Mouse (Mus musculus) CH12.LX (cell line): ENCODE data around the gene Prr12. TPM values are rescaled to one million over a fixed set of nuclear protein-coding genes. Genes with fewer than 3 reads are reported as not detected.

Experiments
- DNase-seq: peaks from one replicate; pipeline ENCODE4 v3.0.0-alpha.2; 2013; ENCODE audit errors: extremely low read depth
- H3K27ac ChIP-seq: 2 replicates; pipeline ENCODE4 v1.5.1; 2012; ENCODE audit warnings: low read depth, mild to moderate bottlenecking, control low read depth, moderate library complexity; ENCODE audit not compliant: insufficient read depth
- H3K27me3 ChIP-seq: replicated peaks from 2 replicates; pipeline ENCODE3; 2012; ENCODE audit warnings: inconsistent platforms
- H3K36me3 ChIP-seq, 2 experiments: replicated peaks in 1 of 2; 2 replicates each; pipeline versions ENCODE3 to v1.6.1; 2012; ENCODE audit warnings: inconsistent platforms in 1 of 2, low read length in 1 of 2, mild to moderate bottlenecking in 1 of 2, mixed read lengths in 1 of 2, moderate library complexity in 1 of 2; ENCODE audit not compliant: control insufficient read depth in 1 of 2, insufficient read depth in 1 of 2
- H3K4me1 ChIP-seq, 2 experiments: 2 replicates each; pipeline ENCODE4 v1.6.1; 2012; ENCODE audit warnings: inconsistent platforms in 1 of 2, moderate library complexity in 1 of 2; ENCODE audit not compliant: insufficient read depth in 2 of 2, control insufficient read depth in 1 of 2
- H3K4me2 ChIP-seq: 2 replicates; pipeline ENCODE4 v1.6.1; 2012; ENCODE audit warnings: low read depth, mild to moderate bottlenecking, control low read depth; ENCODE audit not compliant: poor library complexity, insufficient read depth, severe bottlenecking
- H3K4me3 ChIP-seq, 3 experiments: fragments of 150-350 bp in 1 of 3; sonication (generic) in 1 of 3; replicated peaks in 1 of 3; 2 replicates each; pipeline versions ENCODE3 to v1.5.1; 2011 to 2012; ENCODE audit warnings: low read depth in 2 of 3, low read length in 2 of 3, mild to moderate bottlenecking in 2 of 3, moderate library complexity in 2 of 3, control low read depth in 1 of 3, improper control_type of control experiment in 1 of 3, inconsistent platforms in 1 of 3, mixed read lengths in 1 of 3; ENCODE audit not compliant: poor library complexity in 1 of 3
- H3K79me2 ChIP-seq: replicated peaks from 2 replicates; pipeline ENCODE4 v1.6.1; 2012; ENCODE audit warnings: mild to moderate bottlenecking, moderate library complexity; ENCODE audit not compliant: control insufficient read depth, poor library complexity, insufficient read depth, severe bottlenecking; ENCODE audit errors: extremely low read depth
- H3K9ac ChIP-seq: 2 replicates; pipeline ENCODE4 v1.6.1; 2012; ENCODE audit warnings: low read depth, mild to moderate bottlenecking, control low read depth, moderate library complexity; ENCODE audit not compliant: insufficient read depth
- H3K9me3 ChIP-seq: replicated peaks from 2 replicates; pipeline ENCODE3; 2012; ENCODE audit warnings: low read length, inconsistent platforms, mixed read lengths
- BHLHE40 ChIP-seq: IDR thresholded peaks from 2 replicates; pipeline ENCODE4 v1.6.1; 2011; ENCODE audit warnings: mild to moderate bottlenecking, low read depth, low read length, improper control_type of control experiment
- CHD2 ChIP-seq: IDR thresholded peaks from 2 replicates; pipeline ENCODE4 v1.6.1; 2011; ENCODE audit warnings: low read length, improper control_type of control experiment
- CTCF ChIP-seq, 2 experiments: IDR thresholded peaks in 1 of 2; conservative IDR thresholded peaks in 1 of 2; 2 replicates each; pipeline ENCODE4 v1.5.1; 2011 to 2012; ENCODE audit warnings: low read depth in 2 of 2, low read length in 2 of 2, improper control_type of control experiment in 1 of 2, inconsistent platforms in 1 of 2, mild to moderate bottlenecking in 1 of 2, moderate library complexity in 1 of 2
- ELF1 ChIP-seq: IDR thresholded peaks from 2 replicates; pipeline ENCODE4 v1.6.1; 2014; ENCODE audit warnings: low read depth, mild to moderate bottlenecking, inconsistent platforms, low read length, improper control_type of control experiment
- ETS1 ChIP-seq: conservative IDR thresholded peaks from 2 replicates; pipeline ENCODE4 v1.6.1; 2012; ENCODE audit warnings: low read depth, mild to moderate bottlenecking, inconsistent platforms, low read length, improper control_type of control experiment, moderate library complexity
- GABPA ChIP-seq: IDR thresholded peaks from 2 replicates; pipeline ENCODE4 v1.6.1; 2012; ENCODE audit warnings: low read depth, low read length, improper control_type of control experiment, inconsistent platforms; ENCODE audit not compliant: insufficient replicate concordance
- JUN ChIP-seq: IDR thresholded peaks from 2 replicates; pipeline ENCODE4 v1.6.1; 2011; ENCODE audit warnings: low read depth, mild to moderate bottlenecking, low read length, improper control_type of control experiment, moderate library complexity; ENCODE audit not compliant: insufficient read depth
- JUND ChIP-seq: conservative IDR thresholded peaks from 2 replicates; pipeline ENCODE4 v1.6.1; 2011; ENCODE audit warnings: low read depth, low read length, improper control_type of control experiment
- KAT2A ChIP-seq: IDR thresholded peaks from 2 replicates; pipeline ENCODE4 v1.6.1; 2012; ENCODE audit warnings: low read length, improper control_type of control experiment, inconsistent platforms; ENCODE audit not compliant: insufficient replicate concordance
- MAFK ChIP-seq: IDR thresholded peaks from 2 replicates; pipeline ENCODE4 v1.6.1; 2011; ENCODE audit warnings: low read length, improper control_type of control experiment; ENCODE audit not compliant: insufficient replicate concordance
- MAX ChIP-seq: IDR thresholded peaks from 2 replicates; pipeline ENCODE4 v1.6.1; 2011; ENCODE audit warnings: low read length, improper control_type of control experiment
- MEF2A ChIP-seq: IDR thresholded peaks from 2 replicates; pipeline ENCODE4 v1.6.1; 2014; ENCODE audit warnings: low read depth, mild to moderate bottlenecking, inconsistent platforms, low read length, improper control_type of control experiment, borderline replicate concordance
- MXI1 ChIP-seq: IDR thresholded peaks from 2 replicates; pipeline ENCODE4 v1.6.1; 2011; ENCODE audit warnings: mild to moderate bottlenecking, low read depth, low read length, improper control_type of control experiment
- MYC ChIP-seq: IDR thresholded peaks from 2 replicates; pipeline ENCODE4 v1.6.1; 2011; ENCODE audit warnings: low read depth, mild to moderate bottlenecking, improper control_type of control experiment, low read length
- NELFE ChIP-seq: IDR thresholded peaks from 2 replicates; pipeline ENCODE4 v1.6.1; 2011; ENCODE audit warnings: low read depth, low read length, improper control_type of control experiment
- PAX5 ChIP-seq: IDR thresholded peaks from 2 replicates; pipeline ENCODE4 v1.6.1; 2012; ENCODE audit warnings: low read length, inconsistent platforms, mixed read lengths
- POLR2A ChIP-seq: IDR thresholded peaks from 2 replicates; pipeline ENCODE4 v1.6.1; 2011; ENCODE audit warnings: low read depth, mild to moderate bottlenecking, improper control_type of control experiment, low read length
- POLR2AphosphoS2 ChIP-seq: IDR thresholded peaks from 2 replicates; pipeline ENCODE4 v1.6.1; 2011; ENCODE audit warnings: low read depth, low read length, improper control_type of control experiment
- RAD21 ChIP-seq: IDR thresholded peaks from 2 replicates; pipeline ENCODE4 v1.6.1; 2011; ENCODE audit warnings: low read depth, mild to moderate bottlenecking, low read length, improper control_type of control experiment, moderate library complexity
- RCOR1 ChIP-seq: conservative IDR thresholded peaks from 2 replicates; pipeline ENCODE4 v1.6.1; 2012; ENCODE audit warnings: low read depth, mild to moderate bottlenecking, inconsistent platforms, low read length, improper control_type of control experiment
- SMC3 ChIP-seq: IDR thresholded peaks from 2 replicates; pipeline ENCODE4 v1.6.1; 2011; ENCODE audit warnings: low read depth, low read length, improper control_type of control experiment
- TCF12 ChIP-seq: IDR thresholded peaks from 2 replicates; pipeline ENCODE4 v1.6.1; 2014; ENCODE audit warnings: low read depth, mild to moderate bottlenecking, inconsistent platforms, low read length, improper control_type of control experiment
- UBTF ChIP-seq: IDR thresholded peaks from 2 replicates; pipeline ENCODE4 v1.6.1; 2012; ENCODE audit warnings: low read depth, mild to moderate bottlenecking, inconsistent platforms, low read length, improper control_type of control experiment, moderate library complexity
- USF1 ChIP-seq: IDR thresholded peaks from 2 replicates; pipeline ENCODE4 v1.6.1; 2014; ENCODE audit warnings: low read depth, mild to moderate bottlenecking, inconsistent platforms, low read length, improper control_type of control experiment
- USF2 ChIP-seq: conservative IDR thresholded peaks from 2 replicates; pipeline ENCODE4 v1.6.1; 2011; ENCODE audit warnings: low read depth, low read length, improper control_type of control experiment
- ZC3H11A ChIP-seq: IDR thresholded peaks from 2 replicates; pipeline ENCODE4 v1.6.1; 2012; ENCODE audit warnings: low read depth, mild to moderate bottlenecking, inconsistent platforms, low read length, improper control_type of control experiment
- ZKSCAN1 ChIP-seq: IDR thresholded peaks from 2 replicates; pipeline ENCODE4 v1.6.1; 2012; ENCODE audit warnings: low read depth, inconsistent platforms, low read length, improper control_type of control experiment, borderline replicate concordance
- ZMIZ1 ChIP-seq: IDR thresholded peaks from 2 replicates; pipeline ENCODE4 v1.6.1; 2012; ENCODE audit warnings: low read depth, mild to moderate bottlenecking, inconsistent platforms, low read length, improper control_type of control experiment
- ZNF384 ChIP-seq: IDR thresholded peaks from 2 replicates; pipeline ENCODE4 v1.6.1; 2012; ENCODE audit warnings: low read depth, low read length, improper control_type of control experiment, inconsistent platforms
- dilution Hi-C: fragments of 300-500 bp; cut with MboI; formaldehyde crosslinking; loops from 2 replicates; pipeline ENCODE4 v1.14.3; 2020; ENCODE audit warnings: low sequenced_read_pairs; ENCODE audit not compliant: extremely low pct_unique_long_range_greater_than_20kb, extremely low pct_ligation_motif_present
- in situ Hi-C: fragments of 300-500 bp; cut with MboI; formaldehyde crosslinking; loops from 3 replicates; pipeline ENCODE4 v1.14.3; 2019; ENCODE audit warnings: low sequenced_read_pairs, low pct_ligation_motif_present, low pct_unique_long_range_greater_than_20kb, mixed read lengths
- polyA plus RNA-seq: library from polyadenylated mRNA; unstranded; fragments of >175 nt; gene quantifications from 2 replicates; pipeline ENCODE4 v1.2.1, GENCODE M21; 2012; ENCODE audit warnings: low read depth; ENCODE audit not compliant: insufficient read length
- total RNA-seq, 2 experiments: library from RNA; depleted of rRNA; stranded (reverse); fragments of 300-350 nt in 1 of 2; fragments of >200 nt in 1 of 2; gene quantifications; 2 replicates each; pipeline ENCODE4 v1.2.3; 2012 to 2014

Gene Prr12
- total and polyA plus RNA-seq, 3 experiments = 1.2 to 20.5 (median 6.5) TPM

DNA sequence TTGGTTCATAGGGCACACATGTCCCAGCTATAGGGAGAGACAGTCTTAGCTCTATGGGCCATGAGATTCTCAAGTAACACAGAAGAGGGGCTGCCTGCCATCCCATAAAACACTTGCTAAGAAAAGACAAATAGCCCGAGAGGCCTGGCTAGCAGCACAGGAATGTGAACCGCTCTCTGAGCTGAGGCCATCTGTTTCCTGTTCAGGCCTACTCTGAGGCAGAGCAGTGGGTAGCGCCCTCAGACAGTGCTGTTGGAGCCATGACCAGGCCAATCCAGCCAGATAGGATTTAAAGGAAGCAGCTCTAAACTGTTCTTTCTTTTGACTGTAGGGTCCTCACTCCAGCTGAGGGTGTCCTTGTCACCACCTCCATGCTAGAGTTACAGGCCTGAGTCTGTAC, 48.1 kb downstream of the Prr12 start:
- Histone ChIP-seq H3K36me3 (peaks cover 91 to 96% of the 10 kb centered on the region in 2 experiments), H3K4me3 (no peak overlapping the region), H3K27ac (no peak overlapping the region), H3K9ac (no peak overlapping the region), H3K27me3 (no peaks in the 10 kb centered on the region), H3K4me2 (no peak overlapping the region), H3K4me1 (peaks cover 3 to 4% of the 10 kb centered on the region in 2 experiments; a peak in 3 of 4 replicates), H3K79me2 (peaks cover 10% of the 10 kb centered on the region), H3K9me3 (no peaks in the 10 kb centered on the region)
- DNase-seq = no peak
- in situ Hi-C loops = no loop called here
- dilution Hi-C loops = no loop called here
- TF ChIP-seq KAT2A = no peak
- TF ChIP-seq BHLHE40 = no peak
- TF ChIP-seq POLR2AphosphoS2 = no peak
- TF ChIP-seq CTCF (conservative IDR thresholded peaks at IDR 0.05 in 1 of 2, IDR thresholded peaks at IDR 0.05 in 1 of 2; ENCODE audit: low read depth in 2 of 2, low read length in 2 of 2) = no peak
- no peak for TF ChIP-seq MAFK
- TF ChIP-seq USF2 = no peak
- TF ChIP-seq ETS1 = no peak
- TF ChIP-seq JUN = no peak
- TF ChIP-seq SMC3 = no peak
- no peak for TF ChIP-seq CHD2
- TF ChIP-seq ZKSCAN1 = no peak
- no peak for TF ChIP-seq JUND
- no peak for TF ChIP-seq ZC3H11A
- no peak for TF ChIP-seq PAX5
- TF ChIP-seq MYC = no peak
- no peak for TF ChIP-seq ZNF384
- no peak for TF ChIP-seq MAX
- no peak for TF ChIP-seq MEF2A

DNA sequence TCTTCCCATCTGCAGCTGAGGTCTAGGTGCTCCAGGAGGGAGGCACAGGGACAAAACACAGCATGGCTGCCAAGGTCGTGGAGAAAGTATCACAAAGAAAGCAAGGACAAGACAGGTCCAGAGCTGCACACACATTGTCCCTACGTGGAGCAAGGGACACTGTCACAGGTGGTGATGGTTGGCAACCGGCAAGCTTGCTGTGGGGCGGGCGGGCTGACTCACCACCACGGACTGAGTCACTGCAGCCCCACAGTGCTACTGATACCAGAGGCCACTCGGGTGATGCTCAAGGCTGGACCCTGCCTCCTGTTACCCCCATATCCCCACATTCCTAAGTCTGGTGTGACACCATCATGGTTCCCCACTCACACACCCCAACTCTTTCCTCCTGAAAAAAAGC, 50.2 kb downstream of the Prr12 start:
- Histone ChIP-seq H3K4me2 (no peak overlapping the region), H3K27ac (no peak overlapping the region), H3K79me2 (peaks cover 23% of the 10 kb centered on the region), H3K9me3 (no peaks in the 10 kb centered on the region), H3K4me3 (no peak overlapping the region), H3K9ac (no peak overlapping the region), H3K4me1 (peaks cover 3 to 12% of the 10 kb centered on the region in 2 experiments; a peak in 3 of 4 replicates), H3K27me3 (no peaks in the 10 kb centered on the region), H3K36me3 (peaks cover 70 to 78% of the 10 kb centered on the region in 2 experiments)
- dilution Hi-C loops (no loop called here), in situ Hi-C loops (no loop called here)
- DNase-seq = no peak
- TF ChIP-seq TCF12 (no peak), POLR2A (no peak), CHD2 (no peak), UBTF (no peak), RCOR1 (no peak), RAD21 (no peak), SMC3 (no peak), MEF2A (no peak), MXI1 (no peak), ELF1 (no peak), JUN (no peak), USF1 (no peak), ZKSCAN1 (no peak), GABPA (no peak), USF2 (no peak), KAT2A (no peak), ZMIZ1 (no peak), POLR2AphosphoS2 (no peak), NELFE (no peak), ZC3H11A (no peak)
